Mouse (Mus musculus) E14TG2a.4 (cell line): ENCODE measurements around the gene Vamp1.

ENCODE experiments used
- H3K27me3 ChIP-seq: 2 replicates; pipeline ENCODE4 v1.6.1; 2014; ENCODE audit warnings: low read length, control low read depth; ENCODE audit not compliant: insufficient read depth
- H3K36me3 ChIP-seq: 2 replicates; pipeline ENCODE4 v1.6.1; 2014; ENCODE audit warnings: low read length, control low read depth; ENCODE audit not compliant: insufficient read depth
- H3K4me1 ChIP-seq: replicated peaks from 2 replicates; pipeline ENCODE4 v1.6.1; 2014; ENCODE audit warnings: low read depth, low read length, control low read depth
- H3K4me3 ChIP-seq: replicated peaks from 2 replicates; pipeline ENCODE4 v1.5.1; 2014; ENCODE audit warnings: mild to moderate bottlenecking, low read length
- H3K9me3 ChIP-seq: 2 replicates; pipeline ENCODE4 v1.6.1; 2014; ENCODE audit warnings: low read length, control low read depth
- CTCF ChIP-seq: conservative IDR thresholded peaks from 2 replicates; pipeline ENCODE4 v1.5.1; 2014; ENCODE audit warnings: low read length
- NANOG ChIP-seq: IDR thresholded peaks from 2 replicates; pipeline ENCODE4 v1.6.1; 2014; ENCODE audit warnings: borderline replicate concordance, low read length, mixed read lengths
- POU5F1 ChIP-seq: IDR thresholded peaks from 2 replicates; pipeline ENCODE4 v1.6.1; 2014; ENCODE audit warnings: low read length, borderline replicate concordance

The Vamp1 gene

DNA sequence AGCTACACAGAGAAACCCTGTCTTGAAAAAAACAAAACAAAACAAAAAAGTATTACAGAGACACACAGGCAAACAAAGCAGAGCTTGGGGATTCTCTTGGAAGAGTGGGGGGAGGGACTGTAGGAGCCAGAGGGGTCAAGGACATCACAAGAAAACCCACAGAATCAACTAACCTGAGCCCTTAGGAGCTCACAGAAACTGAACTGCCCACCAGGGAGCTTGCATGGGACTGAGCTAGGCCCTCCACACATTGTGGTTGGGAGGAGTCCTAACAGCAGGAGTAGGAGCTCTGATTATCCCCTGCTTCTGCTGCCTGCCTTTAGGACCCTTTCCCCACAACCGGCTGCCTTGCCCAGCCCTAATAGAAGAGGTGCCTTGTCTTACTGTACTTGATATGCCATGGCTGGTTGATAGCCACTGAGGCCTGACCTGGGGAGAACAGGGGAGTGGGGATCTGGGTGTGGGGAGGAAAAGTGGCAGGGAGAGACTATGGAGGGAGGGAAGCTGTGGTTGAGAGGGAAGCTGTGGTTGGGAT, 19.7 kb upstream of the Vamp1 start:
- Histone ChIP-seq H3K9me3 (no peaks in the 10 kb centered on the region), H3K4me1 (peaks cover 75% of the 10 kb centered on the region), H3K4me3 (peak overlapping the region; percentile 39), H3K36me3 (peaks cover 25% of the 10 kb centered on the region), H3K27me3 (no peaks in the 10 kb centered on the region)
- TF ChIP-seq NANOG (peak; percentile 25; the same call in 1 of the 2 replicates), CTCF (no peak)

DNA sequence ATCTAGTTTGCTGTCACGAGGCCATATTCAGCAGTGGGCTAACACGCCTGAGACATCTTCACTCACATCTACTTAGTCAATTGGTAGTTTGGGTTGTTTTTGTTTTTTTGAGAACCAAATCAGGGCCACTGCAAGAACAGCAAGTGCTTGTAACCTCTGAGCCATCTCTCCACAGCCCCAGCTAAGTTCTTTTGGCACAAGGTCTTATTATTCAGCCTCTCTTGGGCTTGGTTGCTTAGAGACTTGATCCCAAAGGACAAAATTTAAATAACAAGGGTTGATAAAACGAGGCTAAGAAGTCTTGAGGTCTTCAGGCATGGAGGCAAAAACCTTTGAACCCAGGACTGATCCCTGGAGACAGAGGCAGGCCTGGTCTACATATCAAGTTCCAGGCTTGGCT, 19.1 kb upstream of the Vamp1 start:
- H3K9me3 ChIP-seq, result no peaks in the 10 kb centered on the region
- peaks cover 73% of the 10 kb centered on the region for H3K4me1 ChIP-seq
- peaks cover 25% of the 10 kb centered on the region for H3K36me3 ChIP-seq
- no peaks in the 10 kb centered on the region for H3K27me3 ChIP-seq
- H3K4me3 ChIP-seq, result 0 out of 2 replicates have a peak overlapping the region, but pooled peaks have one; percentile 4
- TF ChIP-seq CTCF (no peak), NANOG (no peak), POU5F1 (no peak)

GRCm38 (mm10) chr6:125197166-125197565, 18.2 kb upstream of the Vamp1 start:
- Histone ChIP-seq H3K27me3 (no peaks in the 10 kb centered on the region), H3K4me3 (no peak overlapping the region), H3K36me3 (peaks cover 25% of the 10 kb centered on the region), H3K9me3 (no peaks in the 10 kb centered on the region), H3K4me1 (peaks cover 73% of the 10 kb centered on the region)
- TF ChIP-seq CTCF (no peak), POU5F1 (no peak), NANOG (no peak)

DNA sequence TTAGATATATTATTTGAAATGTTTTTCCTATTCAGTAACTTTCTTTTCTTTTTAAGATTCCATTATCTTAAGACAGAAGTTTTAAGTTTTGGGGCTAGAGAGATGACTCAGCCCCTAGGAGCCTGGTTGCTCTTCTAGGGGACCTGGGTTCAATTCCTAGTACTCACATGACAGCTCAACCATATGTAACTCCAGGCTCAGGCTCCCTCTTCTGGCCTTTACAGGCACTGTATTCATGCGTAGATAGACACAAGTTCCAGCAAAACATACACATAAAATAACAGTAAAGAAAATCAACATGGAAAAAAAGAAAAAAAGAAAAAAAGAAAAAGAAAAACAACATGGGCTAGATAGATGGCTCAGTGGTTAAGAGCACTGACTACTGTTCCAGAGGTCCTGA, 4.9 kb upstream of the Vamp1 start:
- no peaks in the 10 kb centered on the region for H3K36me3 ChIP-seq
- H3K9me3 ChIP-seq, result no peaks in the 10 kb centered on the region
- peaks cover 12% of the 10 kb centered on the region for H3K27me3 ChIP-seq
- H3K4me1 ChIP-seq, result peaks cover 9% of the 10 kb centered on the region
- no peak for TF ChIP-seq POU5F1
- TF ChIP-seq NANOG, result no peak
- TF ChIP-seq CTCF, result peak; percentile 37
- no peak overlapping the region for H3K4me3 ChIP-seq

- TF ChIP-seq POU5F1, result no peak
- TF ChIP-seq CTCF, result no peak
- TF ChIP-seq NANOG, result no peak
- H3K4me1 ChIP-seq, result peaks cover 10% of the 10 kb centered on the region
- H3K36me3 ChIP-seq, result no peaks in the 10 kb centered on the region
- H3K9me3 ChIP-seq, result no peaks in the 10 kb centered on the region
- peaks cover 24% of the 10 kb centered on the region for H3K27me3 ChIP-seq
- no peak overlapping the region for H3K4me3 ChIP-seq
Measured at GRCm38 (mm10) chr6:125212621-125213020, 2.7 kb upstream of the Vamp1 start.

GRCm38 (mm10) chr6:125213129-125213528, 2.2 kb upstream of the Vamp1 start:
- H3K27me3 ChIP-seq, result peaks cover 24% of the 10 kb centered on the region
- H3K9me3 ChIP-seq, result no peaks in the 10 kb centered on the region
- H3K4me3 ChIP-seq, result no peak overlapping the region
- no peak for TF ChIP-seq NANOG
- TF ChIP-seq CTCF, result no peak
- TF ChIP-seq POU5F1, result no peak
- no peaks in the 10 kb centered on the region; the same call in 1 of the 2 replicates for H3K36me3 ChIP-seq
- peaks cover 11% of the 10 kb centered on the region for H3K4me1 ChIP-seq

- Histone ChIP-seq H3K36me3 (no peaks in the 10 kb centered on the region; the same call in 1 of the 2 replicates), H3K9me3 (no peaks in the 10 kb centered on the region), H3K4me3 (no peak overlapping the region), H3K27me3 (peaks cover 24% of the 10 kb centered on the region), H3K4me1 (peaks cover 17% of the 10 kb centered on the region)
- TF ChIP-seq NANOG (no peak), POU5F1 (no peak), CTCF (no peak)
Measured at GRCm38 (mm10) chr6:125213715-125214114, 1.6 kb upstream of the Vamp1 start.

DNA sequence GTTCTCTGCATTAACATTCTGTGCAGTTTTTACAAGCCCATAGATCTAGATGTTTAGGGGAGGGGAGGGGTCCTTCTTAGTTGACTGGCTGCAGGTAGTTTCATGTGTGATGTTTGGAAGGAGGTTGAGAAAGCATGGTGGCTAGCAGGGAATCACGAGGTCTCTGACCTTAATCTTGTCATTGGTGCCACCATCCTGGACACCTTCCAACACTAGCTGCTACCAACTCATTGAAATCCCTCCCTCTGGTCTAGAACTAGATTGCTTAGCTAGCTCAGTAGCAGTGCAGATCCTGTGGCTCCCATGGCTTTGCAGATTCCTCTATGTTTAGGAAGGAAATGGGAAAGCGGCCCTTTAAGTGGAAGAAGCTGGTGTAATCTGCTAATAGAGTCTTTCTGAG, 1.5 kb downstream of the Vamp1 start:
- TF ChIP-seq NANOG (no peak), CTCF (no peak), POU5F1 (no peak)
- Histone ChIP-seq H3K4me3 (no peak overlapping the region), H3K27me3 (peaks cover 22% of the 10 kb centered on the region), H3K36me3 (peaks cover 11% of the 10 kb centered on the region), H3K9me3 (no peaks in the 10 kb centered on the region), H3K4me1 (peaks cover 37% of the 10 kb centered on the region)

GRCm38 (mm10) chr6:125217899-125218298, 2.5 kb downstream of the Vamp1 start:
- Histone ChIP-seq H3K27me3 (peaks cover 17% of the 10 kb centered on the region), H3K4me1 (peaks cover 37% of the 10 kb centered on the region), H3K9me3 (no peaks in the 10 kb centered on the region), H3K36me3 (peaks cover 13% of the 10 kb centered on the region), H3K4me3 (no peak overlapping the region)
- TF ChIP-seq NANOG (no peak), POU5F1 (no peak), CTCF (no peak)
